Mouse (Mus musculus): ENCODE measurements around the gene Ate1.

- TF ChIP-seq EP300 (IDR thresholded peaks at IDR 0.05; ENCODE audit: insufficient read depth, low read depth, low read length), result no peak
- no peak for TF ChIP-seq CTCF (IDR thresholded peaks at IDR 0.05)
- TF ChIP-seq POLR2A (IDR thresholded peaks at IDR 0.05; ENCODE audit: insufficient read depth, low read depth, low read length), result no peak
Measured at GRCm38 (mm10) chr7:130545401-130545800, 25.2 kb upstream of the Ate1 start.

All from heart, adult 2 months (tissue).